Mouse (Mus musculus) forebrain, embryonic 10.5 days (tissue): ENCODE data around the gene Ift46. TPM values are rescaled to one million over a fixed set of nuclear protein-coding genes. Genes with fewer than 3 reads are reported as not detected.
A peak's percentile ranks its signal among the peaks of the same experiment; 100 is the strongest.

Source experiments
- DNase-seq: peaks from one replicate; pipeline ENCODE4 v3.0.0-alpha.2; 2017; ENCODE audit warnings: low spot score; ENCODE audit errors: extremely low spot score
- H3K27ac ChIP-seq: fragments of 300-500 bp; sonication (generic); 2 replicates; pipeline ENCODE4 v1.5.1; 2016; ENCODE audit warnings: mild to moderate bottlenecking
- H3K27me3 ChIP-seq: fragments of 300-500 bp; sonication (generic); 2 replicates; pipeline ENCODE4 v1.6.1; 2016; ENCODE audit warnings: mild to moderate bottlenecking; ENCODE audit not compliant: poor library complexity, severe bottlenecking
- H3K36me3 ChIP-seq: fragments of 300-500 bp; sonication (generic); replicated peaks from 2 replicates; pipeline ENCODE4 v1.6.1; 2016; ENCODE audit warnings: mild to moderate bottlenecking, moderate library complexity
- H3K4me1 ChIP-seq: fragments of 300-500 bp; sonication (generic); 2 replicates; pipeline ENCODE4 v1.6.1; 2016
- H3K4me3 ChIP-seq: fragments of 300-500 bp; sonication (generic); 2 replicates; pipeline ENCODE4 v1.5.1; 2016; ENCODE audit warnings: mild to moderate bottlenecking, moderate library complexity
- H3K9me3 ChIP-seq: fragments of 300-500 bp; sonication (generic); 2 replicates; pipeline ENCODE4 v1.6.1; 2016; ENCODE audit warnings: mild to moderate bottlenecking, moderate library complexity
- WGBS: fragments of 180-500 bp; shearing (Covaris S2); methylation state at CpG from one replicate; pipeline ENCODE4 v1.1.7; 2016; 5-methylcytosine and 5-hydroxymethylcytosine counted together
- polyA plus RNA-seq: library from polyadenylated mRNA; unstranded; fragments of >200 nt; fragmentation: Nextera tagmentation; extraction: Ambion mirVana; gene quantifications from 2 replicates; pipeline ENCODE4 v1.2.1, GENCODE M21; 2016

Ift46 gene
- polyA plus RNA-seq, 1 experiment from 2014 or later = 110 TPM

DNA sequence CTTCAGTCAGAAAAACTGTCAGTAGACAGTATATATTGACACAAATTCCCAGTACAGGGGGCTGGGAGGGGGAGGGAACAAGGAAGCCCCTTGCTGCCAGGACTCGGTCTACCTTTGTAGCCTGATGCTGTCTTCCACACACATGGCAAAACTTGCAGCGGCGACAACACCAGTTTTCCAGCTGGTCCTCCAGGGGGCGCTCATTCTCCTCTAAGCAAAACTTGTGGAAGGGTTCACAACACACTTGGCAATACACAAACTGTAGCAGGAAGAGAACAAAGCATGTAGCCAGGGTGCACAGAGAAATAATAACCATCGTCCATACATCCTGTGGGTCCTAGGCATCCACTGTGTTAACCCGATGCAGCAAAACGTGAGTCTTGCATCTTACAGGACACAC, 68.7 kb downstream of the Ift46 start:
- no peaks in the 10 kb centered on the region for H3K9me3 ChIP-seq
- DNase-seq = peak; percentile 68
- no peak overlapping the region for H3K27ac ChIP-seq
- H3K36me3 ChIP-seq = peaks cover 97% of the 10 kb centered on the region
- H3K27me3 ChIP-seq = no peaks in the 10 kb centered on the region
- H3K4me3 ChIP-seq = no peak overlapping the region
- no peaks in the 10 kb centered on the region for H3K4me1 ChIP-seq
- 58% methylated on average over 7 of the region's 7 CpGs for WGBS

DNA sequence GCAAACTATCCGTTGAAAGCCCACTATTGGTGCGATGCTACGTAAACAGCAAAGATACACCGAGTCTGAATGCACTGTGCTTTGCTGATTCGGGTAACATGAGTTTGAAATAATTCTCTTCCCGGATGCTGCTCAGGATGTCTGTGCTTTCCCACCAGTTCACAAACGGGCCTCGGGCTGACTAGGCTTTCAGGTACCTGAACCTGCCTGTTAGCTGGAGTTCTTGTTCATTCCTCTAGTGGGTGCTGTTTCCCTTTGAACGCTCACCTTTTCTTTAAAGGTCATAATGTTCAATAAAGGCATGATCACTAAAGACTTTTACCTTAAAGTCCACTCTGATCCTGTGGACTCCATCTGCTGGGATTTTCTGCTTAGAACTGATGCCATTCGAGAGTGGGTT, 73.5 kb downstream of the Ift46 start:
- no peak for DNase-seq
- H3K9me3 ChIP-seq = no peaks in the 10 kb centered on the region
- no peak overlapping the region for H3K4me3 ChIP-seq
- WGBS = 94% methylated on average over 10 of the region's 10 CpGs
- no peaks in the 10 kb centered on the region for H3K4me1 ChIP-seq
- no peaks in the 10 kb centered on the region for H3K27me3 ChIP-seq
- peaks cover 97% of the 10 kb centered on the region for H3K36me3 ChIP-seq
- no peak overlapping the region for H3K27ac ChIP-seq

Other genes with a start within 250 kb of the Ift46 start
- 0.05 TPM in 1 of 2 replicates, not detected in the other for gene Cxcr5, start 206.0 kb upstream of the Ift46 start, polyA plus RNA-seq
- 20.3 and 21.0 TPM in 2 replicates for gene Ddx6, start 163.0 kb upstream of the Ift46 start, polyA plus RNA-seq
- gene Treh, start 94.7 kb upstream of the Ift46 start, polyA plus RNA-seq = not detected in 2 replicates
- gene Phldb1, start 32.7 kb upstream of the Ift46 start, polyA plus RNA-seq = 37.8 and 44.7 TPM in 2 replicates
- 159 and 168 TPM in 2 replicates for gene Arcn1, start 63 bp upstream of the Ift46 start, polyA plus RNA-seq
- 2.1 and 3.0 TPM in 2 replicates for gene Tmem25, start 31.4 kb downstream of the Ift46 start, polyA plus RNA-seq
- gene Ttc36, start 35.2 kb downstream of the Ift46 start, polyA plus RNA-seq = not detected in 2 replicates
- 10.3 and 10.8 TPM in 2 replicates for gene Kmt2a, start 113.4 kb downstream of the Ift46 start, polyA plus RNA-seq
- 509 and 532 TPM in 2 replicates for gene Atp5l, start 152.8 kb downstream of the Ift46 start, polyA plus RNA-seq
- 23.8 and 24.8 TPM in 2 replicates for gene Ube4a, start 197.7 kb downstream of the Ift46 start, polyA plus RNA-seq
- gene Cd3g, start 212.5 kb downstream of the Ift46 start, polyA plus RNA-seq = not detected in 2 replicates
- not detected in 2 replicates for gene Cd3d, start 213.9 kb downstream of the Ift46 start, polyA plus RNA-seq
- not detected in 2 replicates for gene Cd3e, start 241.7 kb downstream of the Ift46 start, polyA plus RNA-seq